In genomic region chr12:92737623-92738370, GRCm38 (mm10) we compare ENCODE assay signal across 12 mouse cellular contexts.
A peak's percentile ranks its signal among the peaks of the same experiment; 100 is the strongest.
DNase-seq lines count a peak whose midpoint lies in the region; ATAC-seq and TF ChIP-seq lines count a peak whose summit lies in the region.
"Had no signal": no experiment of that assay in that cellular context is flagged by ENCODE, and none has a peak within 500 bp of the region (broad histone marks: within the 10 kb centered on the region; RNA-seq: fewer than 3 reads in every experiment).

No protein-coding gene starts in this region.

- TF ChIP-seq POLR2A in CH12.LX (IDR thresholded peaks at IDR 0.05; ENCODE audit: low read depth, low read length) = no peak
- no peak for TF ChIP-seq POLR2A in brain, embryonic 14.5 days (IDR thresholded peaks at IDR 0.05; ENCODE audit: borderline replicate concordance, extremely low read depth, insufficient read depth, insufficient read length, poor library complexity, severe bottlenecking)

- no peak for TF ChIP-seq EP300 in CH12.LX (IDR thresholded peaks at IDR 0.05; ENCODE audit: low read length)

- H3K79me2 ChIP-seq in CH12.LX (replicated peaks; ENCODE audit: control insufficient read depth, extremely low read depth, insufficient read depth, poor library complexity, severe bottlenecking) = no peaks in the 10 kb centered on the region

- peak overlapping the region; percentile 55 for H3K4me2 ChIP-seq in CH12.LX (ENCODE audit: insufficient read depth, low read depth, poor library complexity, severe bottlenecking)
- no peak overlapping the region for H3K4me2 ChIP-seq in intestine, embryonic 16.5 days (ENCODE audit: low read depth, low read length)
- H3K4me2 ChIP-seq: embryonic facial prominence, embryonic 13.5 days; limb, embryonic 13.5 days; midbrain, embryonic 11.5 days had no signal

- no peaks in the 10 kb centered on the region for H3K9me3 ChIP-seq in CH12.LX (replicated peaks; ENCODE audit: low read length)
- H3K9me3 ChIP-seq in intestine, embryonic 16.5 days (ENCODE audit: control insufficient read depth, low read length) = no peaks in the 10 kb centered on the region
- H3K9me3 ChIP-seq: embryonic facial prominence, embryonic 13.5 days; limb, embryonic 13.5 days had no signal

- peak; percentile 28 for ATAC-seq in inflammation-experienced regulatory T-cells, adult 6 months
- ATAC-seq in intestine, embryonic 16.5 days = no peak

- TF ChIP-seq RAD21 in CH12.LX (IDR thresholded peaks at IDR 0.05; ENCODE audit: low read depth, low read length) = no peak

- dilution Hi-C loops in CH12.LX (cut with MboI; ENCODE audit: extremely low pct_ligation_motif_present, extremely low pct_unique_long_range_greater_than_20kb, low sequenced_read_pairs) = no loop called here

- no peak overlapping the region for H3K4me3 ChIP-seq in CH12.LX (replicated peaks in 1 of 3; ENCODE audit: low read depth in 2 of 3, low read length in 2 of 3, poor library complexity in 1 of 3)
- H3K4me3 ChIP-seq in intestine, embryonic 16.5 days (ENCODE audit: low read length) = no peak overlapping the region
- H3K4me3 ChIP-seq: embryonic facial prominence, embryonic 13.5 days; limb, embryonic 13.5 days had no signal

- no peak overlapping the region for H3K27ac ChIP-seq in CH12.LX (ENCODE audit: insufficient read depth, low read depth)
- H3K27ac ChIP-seq in intestine, embryonic 16.5 days (ENCODE audit: low read length) = no peak overlapping the region
- H3K27ac ChIP-seq: embryonic facial prominence, embryonic 13.5 days; limb, embryonic 13.5 days had no signal

- no peak overlapping the region for H3K9ac ChIP-seq in CH12.LX (ENCODE audit: insufficient read depth, low read depth)
- H3K9ac ChIP-seq in intestine, embryonic 16.5 days (ENCODE audit: low read depth, low read length) = no peak overlapping the region
- H3K9ac ChIP-seq: embryonic facial prominence, embryonic 13.5 days; limb, embryonic 13.5 days had no signal

- TF ChIP-seq CTCF in CH12.LX (conservative IDR thresholded peaks at IDR 0.05 in 1 of 2, IDR thresholded peaks at IDR 0.05 in 1 of 2; ENCODE audit: low read depth in 2 of 2, low read length in 2 of 2) = no peak
- no peak for TF ChIP-seq CTCF in brain, embryonic 14.5 days (IDR thresholded peaks at IDR 0.05; ENCODE audit: borderline replicate concordance, extremely low read depth, insufficient read depth, insufficient read length)

- peaks cover 0 to 3% of the 10 kb centered on the region in 2 experiments; a peak in 1 of 4 replicates for H3K4me1 ChIP-seq in CH12.LX (ENCODE audit: control insufficient read depth in 1 of 2, insufficient read depth in 2 of 2)
- H3K4me1 ChIP-seq in intestine, embryonic 16.5 days (ENCODE audit: control insufficient read depth, insufficient read depth, low read length) = no peaks in the 10 kb centered on the region
- H3K4me1 ChIP-seq: embryonic facial prominence, embryonic 13.5 days; limb, embryonic 13.5 days had no signal

- 55% methylated on average over 12 of the region's 12 CpGs for WGBS in intestine, embryonic 16.5 days

- no peak for DNase-seq in CH12.LX (ENCODE audit: extremely low read depth)
- peak; percentile 27 for DNase-seq in brain, embryonic 14.5 days (ENCODE audit: low read depth)
- DNase-seq in retina, embryonic 14.5 days (ENCODE audit: low spot score) = peak; percentile 70
- DNase-seq in spleen, postnatal 4 days (ENCODE audit: low spot score in 2 of 2) = no peak
- DNase-seq in ovary, postnatal 10 days (ENCODE audit: low spot score) = no peak
- DNase-seq: heart, postnatal 10 days; spleen, adult 18-20 months had no signal

- in situ Hi-C loops in CH12.LX (cut with MboI; ENCODE audit: low pct_ligation_motif_present, low pct_unique_long_range_greater_than_20kb, low sequenced_read_pairs) = no loop called here

- H3K36me3 ChIP-seq in CH12.LX (replicated peaks in 1 of 2; ENCODE audit: control insufficient read depth in 1 of 2, insufficient read depth in 1 of 2, low read length in 1 of 2) = no peaks in the 10 kb centered on the region
- no peaks in the 10 kb centered on the region for H3K36me3 ChIP-seq in intestine, embryonic 16.5 days (ENCODE audit: control insufficient read depth, insufficient read depth, low read length)
- H3K36me3 ChIP-seq: embryonic facial prominence, embryonic 13.5 days; limb, embryonic 13.5 days had no signal

- no peaks in the 10 kb centered on the region for H3K27me3 ChIP-seq in CH12.LX (replicated peaks)
- H3K27me3 ChIP-seq in intestine, embryonic 16.5 days (replicated peaks; ENCODE audit: control insufficient read depth, insufficient read depth, low read length) = no peaks in the 10 kb centered on the region
- H3K27me3 ChIP-seq: embryonic facial prominence, embryonic 13.5 days; limb, embryonic 13.5 days had no signal

TF ChIP-seq in CH12.LX, 34 proteins besides CTCF, POLR2A, EP300 and RAD21:
- TF ChIP-seq POLR2AphosphoS2 (IDR thresholded peaks at IDR 0.05; ENCODE audit: low read depth, low read length) (no peak), USF2 (conservative IDR thresholded peaks at IDR 0.05; ENCODE audit: low read depth, low read length) (no peak), MAZ (IDR thresholded peaks at IDR 0.05; ENCODE audit: low read depth, low read length) (no peak), ZC3H11A (IDR thresholded peaks at IDR 0.05; ENCODE audit: low read depth, low read length) (no peak), SIN3A (IDR thresholded peaks at IDR 0.05; ENCODE audit: low read length) (no peak), KAT2A (IDR thresholded peaks at IDR 0.05; ENCODE audit: insufficient replicate concordance, low read length) (no peak), ETS1 (conservative IDR thresholded peaks at IDR 0.05; ENCODE audit: low read depth, low read length) (no peak), TBP (conservative IDR thresholded peaks at IDR 0.05; ENCODE audit: low read depth, low read length) (no peak)

Comparison
In these comparisons a context has a peak if more than half of its experiments do, and no peak if none do; other contexts are left out.
1. DNase-seq: peak in brain, embryonic 14.5 days (single experiment) and retina, embryonic 14.5 days (single experiment); none in CH12.LX (single experiment), spleen, postnatal 4 days (0 of 2) and ovary, postnatal 10 days (single experiment).